Mouse (Mus musculus): ENCODE measurements around the gene Clybl. TPM values are rescaled to one million over a fixed set of nuclear protein-coding genes. Genes with fewer than 3 reads are reported as not detected.

Clybl gene
- total and polyA plus RNA-seq, 2 experiments: 15.3 to 23.4 TPM

DNA sequence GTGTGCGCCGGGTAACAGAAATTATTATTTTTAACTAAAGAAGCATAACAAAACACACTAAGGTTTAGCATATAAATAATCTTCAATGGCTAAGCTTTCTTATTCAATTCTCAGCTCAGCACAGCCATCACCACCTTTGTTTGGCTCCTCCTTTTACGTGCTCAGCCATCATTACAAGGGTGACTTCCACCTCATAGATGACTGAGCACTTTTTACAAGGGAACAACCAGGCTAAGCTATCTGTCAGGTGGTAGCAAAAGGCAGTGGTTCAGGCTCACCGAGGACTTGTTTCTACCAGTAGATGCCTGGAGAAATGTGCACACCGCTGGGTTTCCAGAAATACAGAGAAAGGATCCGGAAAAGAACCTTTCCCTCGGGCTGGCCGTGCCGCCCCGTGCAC lies 252.5 kb downstream of the Clybl start:
- no peaks in the 10 kb centered on the region for H3K79me2 ChIP-seq (ENCODE audit: control insufficient read depth, insufficient read depth, low read length)
- no peaks in the 10 kb centered on the region for H3K4me1 ChIP-seq (ENCODE audit: control insufficient read depth, insufficient read depth, low read length)
- no peak overlapping the region for H3K4me3 ChIP-seq (ENCODE audit: insufficient read depth, low read depth, low read length)
- 93% methylated on average over 10 of the region's 10 CpGs for WGBS
- TF ChIP-seq POLR2A (IDR thresholded peaks at IDR 0.05; ENCODE audit: extremely low read depth, insufficient read depth, low read length): no peak
- no peak for TF ChIP-seq CTCF (IDR thresholded peaks at IDR 0.05; ENCODE audit: low read depth, low read length)
- no peak overlapping the region for H3K9ac ChIP-seq (ENCODE audit: low read depth, low read length)
- no peak for DNase-seq (ENCODE audit: extremely low read depth, low read depth, low spot score)
- H3K27ac ChIP-seq (replicated peaks; ENCODE audit: insufficient read depth, low read depth, low read length): no peak overlapping the region
- no peaks in the 10 kb centered on the region for H3K36me3 ChIP-seq (ENCODE audit: control insufficient read depth, insufficient read depth, low read length)
- no peaks in the 10 kb centered on the region for H3K27me3 ChIP-seq (ENCODE audit: control insufficient read depth, insufficient read depth, low read length)

DNA sequence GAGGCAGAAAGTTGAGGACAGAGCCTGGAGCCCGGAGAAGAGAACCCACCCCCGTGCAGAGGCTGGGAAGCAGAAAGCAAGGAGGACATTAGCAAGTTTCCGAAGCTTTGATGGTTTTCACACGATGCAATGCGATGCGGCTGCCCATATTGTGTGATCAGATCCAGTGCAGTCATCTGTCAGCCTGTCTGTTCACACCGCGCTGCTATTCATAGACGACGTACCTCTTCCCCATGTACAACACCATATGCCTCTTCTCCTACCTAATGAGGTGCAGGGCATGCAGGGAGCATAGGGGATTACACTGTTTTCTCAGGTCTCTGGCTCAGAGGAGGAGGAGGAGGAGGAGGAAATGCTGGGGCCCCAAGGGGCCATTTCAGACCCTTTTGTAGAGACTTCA lies 255.3 kb downstream of the Clybl start:
- WGBS: 88% methylated on average over 10 of the region's 10 CpGs
- no peaks in the 10 kb centered on the region for H3K79me2 ChIP-seq (ENCODE audit: control insufficient read depth, insufficient read depth, low read length)
- H3K4me3 ChIP-seq (ENCODE audit: insufficient read depth, low read depth, low read length): no peak overlapping the region

DNA sequence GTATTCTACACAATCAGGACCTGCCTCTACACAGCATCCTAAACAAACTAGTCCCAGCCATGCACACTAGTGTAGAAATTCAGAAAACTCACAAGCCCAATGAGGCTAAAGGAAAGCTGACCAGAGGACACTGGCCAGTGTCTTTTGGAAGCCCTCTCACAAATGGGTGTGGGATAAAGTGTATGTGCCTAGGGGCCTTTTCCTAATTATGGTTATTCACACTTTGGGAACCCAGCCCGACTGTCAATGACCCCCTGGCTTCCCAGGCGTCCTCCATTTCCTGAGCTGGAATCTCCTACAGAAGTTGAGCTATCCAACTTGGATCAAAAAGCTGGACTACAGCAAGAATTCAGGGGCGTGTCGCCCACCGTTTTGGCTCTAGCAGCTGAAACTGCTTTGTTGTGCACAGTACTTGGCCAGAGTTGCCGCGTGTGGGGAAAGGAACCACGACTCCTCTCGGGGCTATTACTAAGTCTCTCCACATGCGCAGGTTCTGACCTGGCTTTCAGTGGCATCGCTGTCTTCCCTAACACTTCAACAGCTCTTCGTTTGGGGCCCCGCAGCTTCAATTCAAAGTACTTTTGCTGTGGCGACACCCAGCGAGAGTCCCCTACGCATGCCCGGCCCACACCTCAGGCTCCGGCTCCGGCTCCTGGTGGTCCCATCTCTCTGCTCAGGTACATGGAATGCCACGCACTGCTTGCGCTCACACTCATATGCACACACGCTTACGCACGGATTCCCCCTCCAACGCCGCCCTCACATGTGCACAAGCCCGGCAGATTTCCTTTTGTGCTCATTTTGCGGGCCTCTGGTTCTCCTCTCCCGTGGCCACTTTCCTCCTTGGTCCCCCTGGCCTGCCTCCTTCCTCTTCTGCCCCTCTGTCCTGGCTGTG lies 268.3 kb downstream of the Clybl start:
- TF ChIP-seq POLR2A (IDR thresholded peaks at IDR 0.05; ENCODE audit: extremely low read depth, insufficient read depth, low read length) (no peak), CTCF (IDR thresholded peaks at IDR 0.05; ENCODE audit: low read depth, low read length) (no peak)
- Histone ChIP-seq H3K27ac (replicated peaks; ENCODE audit: insufficient read depth, low read depth, low read length) (no peak overlapping the region), H3K4me3 (ENCODE audit: insufficient read depth, low read depth, low read length) (no peak overlapping the region), H3K36me3 (ENCODE audit: control insufficient read depth, insufficient read depth, low read length) (no peaks in the 10 kb centered on the region), H3K27me3 (ENCODE audit: control insufficient read depth, insufficient read depth, low read length) (peaks cover 15% of the 10 kb centered on the region; the same call in 1 of the 2 replicates), H3K9ac (ENCODE audit: low read depth, low read length) (no peak overlapping the region), H3K4me1 (ENCODE audit: control insufficient read depth, insufficient read depth, low read length) (no peaks in the 10 kb centered on the region; the same call in 1 of the 2 replicates), H3K79me2 (ENCODE audit: control insufficient read depth, insufficient read depth, low read length) (no peaks in the 10 kb centered on the region)
- no peak for DNase-seq (ENCODE audit: extremely low read depth, low read depth, low spot score)
- 14% methylated on average over 29 of the region's 29 CpGs for WGBS

More for the DNA sequence above, 255.3 kb downstream of the Clybl start:
- Histone ChIP-seq H3K27ac (replicated peaks; ENCODE audit: insufficient read depth, low read depth, low read length) (no peak overlapping the region), H3K36me3 (ENCODE audit: control insufficient read depth, insufficient read depth, low read length) (no peaks in the 10 kb centered on the region), H3K4me1 (ENCODE audit: control insufficient read depth, insufficient read depth, low read length) (no peaks in the 10 kb centered on the region), H3K9ac (ENCODE audit: low read depth, low read length) (no peak overlapping the region), H3K27me3 (ENCODE audit: control insufficient read depth, insufficient read depth, low read length) (no peaks in the 10 kb centered on the region)
- DNase-seq (ENCODE audit: extremely low read depth, low read depth, low spot score): no peak
- TF ChIP-seq CTCF (IDR thresholded peaks at IDR 0.05; ENCODE audit: low read depth, low read length) (no peak), POLR2A (IDR thresholded peaks at IDR 0.05; ENCODE audit: extremely low read depth, insufficient read depth, low read length) (no peak)

DNA sequence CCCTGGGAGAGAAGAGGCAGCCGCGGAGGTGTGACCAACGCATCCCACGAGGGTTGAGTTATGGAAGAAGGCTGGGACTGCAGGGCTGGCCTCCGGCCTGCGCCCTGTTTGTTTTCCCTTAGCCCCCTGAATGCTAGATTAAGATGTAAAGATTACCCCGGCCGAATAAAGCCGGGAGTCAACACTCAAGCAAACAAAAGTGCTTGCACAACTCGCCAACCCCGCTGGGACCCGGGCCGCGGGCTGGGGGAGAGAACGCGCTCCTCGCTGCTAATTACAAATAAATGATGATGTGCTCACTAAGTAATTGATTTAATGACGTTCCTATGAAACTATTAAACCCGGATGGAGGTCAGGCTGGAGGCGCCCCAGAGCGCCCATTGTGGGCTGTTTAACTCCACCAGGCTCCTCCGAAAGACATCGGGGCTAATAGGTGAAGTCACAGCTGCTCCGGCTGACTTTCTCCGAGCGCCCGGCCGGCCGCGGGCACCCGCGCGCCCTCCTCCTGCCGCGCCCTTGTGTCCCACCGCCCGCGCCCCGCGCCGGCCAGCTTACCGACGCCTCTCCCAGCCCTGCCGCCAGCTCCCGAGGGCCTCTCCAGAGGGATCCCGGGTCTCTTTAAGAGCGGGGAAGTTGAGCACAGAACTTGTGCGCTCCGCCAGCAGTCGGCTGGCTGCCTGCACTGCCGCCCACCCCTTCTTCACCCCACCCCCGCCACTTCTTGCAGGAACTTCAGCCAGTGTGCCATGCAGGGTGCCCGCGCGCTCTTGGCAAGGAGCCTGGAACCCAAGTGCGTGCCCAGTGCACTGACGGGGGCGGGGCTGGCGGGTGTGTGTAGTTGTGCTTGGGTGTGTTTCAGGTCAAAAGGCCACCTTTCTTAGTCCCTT lies 269.2 kb downstream of the Clybl start, which contains the start of gene Gm5089:
Gene Gm5089 (minus strand): TSS at position 620 of the 887 bp plus-strand sequence.
- peak; percentile 37 for DNase-seq (ENCODE audit: extremely low read depth, low read depth, low spot score)
- no peaks in the 10 kb centered on the region for H3K79me2 ChIP-seq (ENCODE audit: control insufficient read depth, insufficient read depth, low read length)
- H3K4me1 ChIP-seq (ENCODE audit: control insufficient read depth, insufficient read depth, low read length): no peaks in the 10 kb centered on the region; the same call in 1 of the 2 replicates
- TF ChIP-seq POLR2A (IDR thresholded peaks at IDR 0.05; ENCODE audit: extremely low read depth, insufficient read depth, low read length) (no peak), CTCF (IDR thresholded peaks at IDR 0.05; ENCODE audit: low read depth, low read length) (no peak)
- no peaks in the 10 kb centered on the region for H3K36me3 ChIP-seq (ENCODE audit: control insufficient read depth, insufficient read depth, low read length)
- H3K27me3 ChIP-seq (ENCODE audit: control insufficient read depth, insufficient read depth, low read length): peaks cover 15% of the 10 kb centered on the region; the same call in 1 of the 2 replicates
- peak within 1 kb of the TSS; percentile 4; the same call in 1 of the 2 replicates for H3K4me3 ChIP-seq (ENCODE audit: insufficient read depth, low read depth, low read length)
- WGBS: 1% methylated on average over 59 of the region's 59 CpGs
- H3K27ac ChIP-seq (replicated peaks; ENCODE audit: insufficient read depth, low read depth, low read length): no peak within 1 kb of the TSS
- H3K9ac ChIP-seq (ENCODE audit: low read depth, low read length): no peak within 1 kb of the TSS

DNA sequence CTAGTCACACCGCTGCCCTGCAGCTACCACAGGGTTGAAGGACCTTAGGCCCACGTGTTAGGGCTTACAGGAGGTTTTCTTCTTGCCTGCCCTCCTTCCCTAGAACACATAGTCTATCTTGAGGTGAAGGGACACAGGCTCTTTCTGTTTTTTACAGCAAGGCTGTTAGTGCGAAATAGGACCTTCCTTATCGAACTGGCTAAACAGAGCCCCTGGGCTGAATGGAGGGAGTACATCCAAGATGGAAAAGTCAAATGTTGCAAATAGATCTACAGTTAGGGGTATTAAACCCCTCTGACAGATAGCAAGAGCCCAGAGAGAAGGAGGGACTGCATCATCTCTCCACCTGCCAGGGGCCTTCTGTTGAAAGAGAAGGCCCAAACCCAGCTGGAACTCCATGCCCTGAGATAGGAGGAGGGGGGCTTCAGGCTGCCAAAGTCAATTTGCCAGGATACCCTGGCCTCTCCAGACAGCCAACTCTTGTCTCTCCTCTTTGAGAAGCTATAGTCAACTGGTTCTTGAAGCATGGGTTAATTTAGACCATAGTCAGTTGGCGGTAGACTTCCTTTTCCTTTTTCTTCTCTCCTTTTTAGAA lies 270.1 kb downstream of the Clybl start:
- no peak overlapping the region for H3K27ac ChIP-seq (replicated peaks; ENCODE audit: insufficient read depth, low read depth, low read length)
- no peak overlapping the region for H3K9ac ChIP-seq (ENCODE audit: low read depth, low read length)
- DNase-seq (ENCODE audit: extremely low read depth, low read depth, low spot score): no peak
- TF ChIP-seq POLR2A (IDR thresholded peaks at IDR 0.05; ENCODE audit: extremely low read depth, insufficient read depth, low read length) (no peak), CTCF (IDR thresholded peaks at IDR 0.05; ENCODE audit: low read depth, low read length) (no peak)
- H3K4me3 ChIP-seq (ENCODE audit: insufficient read depth, low read depth, low read length): no peak overlapping the region
- H3K4me1 ChIP-seq (ENCODE audit: control insufficient read depth, insufficient read depth, low read length): no peaks in the 10 kb centered on the region; the same call in 1 of the 2 replicates
- H3K27me3 ChIP-seq (ENCODE audit: control insufficient read depth, insufficient read depth, low read length): peaks cover 15% of the 10 kb centered on the region; the same call in 1 of the 2 replicates
- 68% methylated on average over 5 of the region's 5 CpGs for WGBS
- H3K36me3 ChIP-seq (ENCODE audit: control insufficient read depth, insufficient read depth, low read length): no peaks in the 10 kb centered on the region
- H3K79me2 ChIP-seq (ENCODE audit: control insufficient read depth, insufficient read depth, low read length): no peaks in the 10 kb centered on the region

Other genes starting within 250 kb of the Clybl start
- 0.37 and 0.67 TPM in 2 replicates for gene Gpr183, start 216.5 kb upstream of the Clybl start, total RNA-seq (2014; rRNA removed)
- gene Gpr183, start 216.5 kb upstream of the Clybl start, polyA plus RNA-seq (2012; rRNA removed): 0.17 and 0.26 TPM in 2 replicates
- gene Timm8a2, start 147.0 kb upstream of the Clybl start, total RNA-seq (2014; rRNA removed): not detected in 2 replicates
- gene Timm8a2, start 147.0 kb upstream of the Clybl start, polyA plus RNA-seq (2012; rRNA removed): not detected in 2 replicates
- 157 and 174 TPM in 2 replicates for gene Tm9sf2, start 74.7 kb upstream of the Clybl start, total RNA-seq (2014; rRNA removed)
- gene Tm9sf2, start 74.7 kb upstream of the Clybl start, polyA plus RNA-seq (2012; rRNA removed): 132 and 152 TPM in 2 replicates